Mouse (Mus musculus): ENCODE measurements around the gene Trpc5.

Gene Trpc5

DNA sequence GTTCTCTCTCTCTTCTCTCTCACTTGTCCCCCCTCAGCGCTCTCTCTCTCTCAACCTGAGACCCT, at the start of gene Trpc5:
Gene Trpc5, minus strand, starts transcription at position 39 of the 65 bp plus-strand sequence.
- no peak for DNase-seq (ENCODE audit: low spot score)

DNA sequence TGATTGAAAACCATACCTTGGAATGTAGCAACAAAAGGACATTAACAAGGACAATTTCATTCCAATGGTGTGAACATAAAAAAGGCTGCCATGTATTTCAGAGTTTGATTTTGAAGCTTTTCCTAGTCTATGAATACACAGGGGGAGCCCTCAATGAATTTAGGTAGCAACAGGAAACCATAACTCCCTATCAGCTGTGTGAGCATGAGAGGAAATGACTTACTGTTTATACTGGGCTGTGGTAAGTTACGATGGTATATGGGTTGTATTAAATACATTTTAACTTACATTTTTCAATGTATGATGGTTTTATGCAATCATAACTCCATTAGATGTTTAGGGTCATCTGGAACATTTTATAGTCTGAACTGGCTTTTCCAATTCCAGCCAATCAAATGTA, 28.4 kb upstream of the Trpc5 start:
- DNase-seq (ENCODE audit: low spot score) = no peak

DNA sequence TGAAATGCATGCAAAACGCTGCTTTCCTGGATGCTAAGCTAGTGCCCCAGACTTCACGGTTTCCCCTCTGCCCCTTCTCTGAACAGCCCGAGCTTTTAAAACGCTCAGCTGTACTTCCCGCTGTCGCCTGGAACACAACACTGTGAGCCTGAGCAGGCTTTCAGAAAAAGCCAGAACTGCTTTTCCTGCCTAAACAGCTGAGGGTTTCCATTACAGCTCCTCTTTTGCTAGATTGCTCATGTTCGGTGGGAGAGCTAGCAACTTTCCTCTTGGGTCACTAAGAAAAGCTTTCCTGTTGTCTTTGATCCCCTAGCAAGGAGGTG, 1.8 kb upstream of the Trpc5 start:
- no peak for DNase-seq (ENCODE audit: low spot score)

DNA sequence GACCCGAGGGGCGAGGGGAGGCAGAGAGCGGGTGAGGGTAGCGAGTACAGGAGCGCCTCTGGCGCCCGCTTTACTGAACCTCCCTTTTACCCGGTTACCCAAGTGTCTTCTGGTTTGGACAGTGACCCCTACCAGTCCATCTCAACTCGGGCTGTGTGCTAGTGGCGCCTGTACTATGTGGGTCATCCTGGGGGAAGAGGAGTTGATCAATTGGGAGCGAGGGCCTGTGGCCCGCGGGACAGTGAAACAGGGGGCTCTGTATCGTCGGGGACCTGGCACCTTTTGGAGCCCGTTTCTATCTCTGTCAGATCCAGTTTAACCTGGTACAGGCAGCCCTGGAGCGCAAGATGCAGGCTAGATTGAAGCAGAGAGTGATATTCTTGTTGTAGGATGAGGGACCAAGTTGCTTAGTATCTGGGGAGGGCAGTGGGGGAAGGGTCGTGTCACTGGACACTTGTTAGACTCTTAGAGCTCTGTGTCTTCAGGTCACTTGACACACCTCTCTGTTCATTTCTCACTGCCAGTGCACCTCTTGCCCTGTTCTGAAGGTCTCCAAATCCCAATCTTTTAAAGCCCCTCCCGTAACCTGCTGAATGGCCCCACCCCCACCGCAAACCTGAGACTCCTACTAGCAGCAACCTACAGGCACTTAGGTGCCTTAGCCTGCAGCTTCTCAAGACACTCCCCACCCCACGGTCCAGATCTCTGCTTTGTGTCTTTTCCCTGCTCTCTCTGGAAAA, 1.3 kb upstream of the Trpc5 start:
- DNase-seq (ENCODE audit: low spot score) = no peak

DNA sequence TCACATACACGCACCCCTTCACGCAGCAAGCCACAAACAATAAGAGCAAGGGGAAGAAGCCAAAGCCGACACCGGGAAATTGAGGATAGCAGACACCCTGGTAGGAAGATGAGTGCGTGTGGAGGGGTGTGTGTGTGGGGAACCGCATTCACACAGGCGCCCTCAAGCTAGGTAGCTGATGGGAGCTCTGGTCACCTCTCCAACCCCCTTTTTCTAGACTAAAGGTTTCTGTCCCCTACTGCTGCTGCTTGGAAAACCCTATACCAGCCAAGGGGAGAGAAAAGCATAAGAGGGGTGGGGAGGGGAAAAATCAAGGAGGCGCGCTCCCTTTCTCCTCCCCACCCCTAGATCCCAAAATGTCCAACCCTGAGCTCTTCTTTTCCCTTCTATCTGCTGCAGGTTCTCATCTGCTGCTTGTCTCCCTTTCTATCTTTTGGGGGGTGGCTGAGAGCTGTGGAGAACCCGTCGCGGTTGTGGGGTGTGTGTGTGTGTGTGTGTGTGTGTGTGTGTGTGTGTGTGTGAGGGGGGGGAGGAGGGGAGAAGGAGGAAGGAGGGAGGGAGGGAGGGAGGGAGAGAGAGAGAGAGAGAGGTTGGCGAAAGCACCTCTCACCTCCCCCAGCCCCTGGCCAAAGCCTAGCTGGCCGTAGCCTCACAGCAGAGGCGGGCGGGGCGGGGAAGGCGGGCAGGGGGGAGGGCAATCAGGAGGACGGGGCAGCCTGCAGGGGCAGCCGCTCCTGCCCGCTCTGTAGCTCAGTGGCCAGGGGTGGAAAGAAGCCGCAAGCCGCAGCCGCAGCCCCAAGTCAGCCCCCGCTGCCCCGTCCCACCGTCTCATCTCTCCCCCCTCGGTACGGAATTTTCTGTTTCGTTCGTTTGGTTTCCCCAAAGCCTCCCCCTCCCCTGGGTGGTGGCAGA, 483 bp upstream of the Trpc5 start, which contains the start of gene Rtl4:
Gene Rtl4, plus strand, starts transcription at position 701 of the 912 bp plus-strand sequence.
- no peak for DNase-seq (ENCODE audit: low spot score)

DNA sequence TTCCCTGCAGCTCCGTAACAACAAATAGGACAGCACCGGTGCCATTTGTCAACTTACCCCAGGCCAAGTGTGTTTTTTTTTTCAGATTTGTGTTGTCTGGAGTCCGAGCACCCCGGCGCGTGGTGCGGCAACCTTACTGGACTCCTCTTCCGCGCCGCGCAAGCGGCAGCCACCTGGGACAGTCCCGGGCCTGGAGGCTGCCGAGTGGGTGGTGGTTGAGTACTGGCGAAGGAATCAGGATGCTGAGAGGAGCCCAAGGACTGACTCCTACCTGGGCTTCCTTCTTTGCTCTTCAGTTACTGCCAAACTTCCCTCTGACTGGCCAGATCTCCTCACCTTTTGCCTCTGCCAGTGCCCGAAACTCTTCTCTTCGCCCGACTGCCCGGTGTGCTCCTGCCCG, 238 bp downstream of the Trpc5 start:
- no peak for DNase-seq (ENCODE audit: low spot score)

GRCm38 (mm10) chrX:144652196-144652595, 35.8 kb downstream of the Trpc5 start:
- no peak for DNase-seq (ENCODE audit: low spot score)

DNA sequence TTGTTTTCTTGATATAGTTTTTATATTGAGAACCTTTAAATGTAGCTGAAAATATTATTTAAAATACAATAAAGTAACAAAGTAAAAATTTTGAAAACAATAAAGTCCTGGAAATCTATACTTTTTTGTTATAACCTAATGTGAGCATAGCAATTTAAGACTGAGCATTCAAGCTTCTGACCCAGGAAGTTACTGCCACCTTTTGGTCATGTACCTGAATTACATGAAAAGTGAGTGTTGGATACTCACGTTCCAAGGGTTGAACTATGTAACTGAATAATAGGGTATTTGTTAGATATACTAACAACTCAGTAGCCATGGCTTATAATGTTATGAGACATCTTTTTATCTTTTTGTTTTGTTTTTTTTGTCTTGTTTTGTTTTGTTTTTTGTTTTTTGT, 42.6 kb downstream of the Trpc5 start:
- DNase-seq (ENCODE audit: low spot score) = no peak

DNA sequence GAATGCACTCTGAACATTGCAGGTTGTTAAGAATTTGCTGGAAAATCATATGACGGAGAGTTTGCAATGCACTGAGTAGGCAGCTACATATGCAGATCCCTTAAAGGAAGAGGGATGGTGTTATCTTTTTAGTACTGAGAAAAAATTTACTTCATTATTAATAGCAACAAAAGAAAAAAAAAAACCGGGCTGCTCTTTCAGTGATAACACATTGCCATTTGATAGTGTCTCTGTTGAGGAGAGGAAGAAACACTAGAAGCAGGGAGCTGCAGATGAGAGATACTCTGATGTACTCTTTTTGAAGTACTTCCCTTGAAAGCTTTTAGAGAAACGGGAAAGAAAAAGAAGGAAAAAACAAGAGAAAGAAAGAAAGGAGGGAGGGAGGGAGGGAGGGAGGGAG, 43.2 kb downstream of the Trpc5 start:
- DNase-seq (ENCODE audit: low spot score) = no peak

- DNase-seq (ENCODE audit: low spot score) = no peak
Observed at GRCm38 (mm10) chrX:144612753-144613152, 75.2 kb downstream of the Trpc5 start.

GRCm38 (mm10) chrX:144536431-144536830, 151.5 kb downstream of the Trpc5 start:
- no peak for DNase-seq (ENCODE audit: low spot score)

DNA sequence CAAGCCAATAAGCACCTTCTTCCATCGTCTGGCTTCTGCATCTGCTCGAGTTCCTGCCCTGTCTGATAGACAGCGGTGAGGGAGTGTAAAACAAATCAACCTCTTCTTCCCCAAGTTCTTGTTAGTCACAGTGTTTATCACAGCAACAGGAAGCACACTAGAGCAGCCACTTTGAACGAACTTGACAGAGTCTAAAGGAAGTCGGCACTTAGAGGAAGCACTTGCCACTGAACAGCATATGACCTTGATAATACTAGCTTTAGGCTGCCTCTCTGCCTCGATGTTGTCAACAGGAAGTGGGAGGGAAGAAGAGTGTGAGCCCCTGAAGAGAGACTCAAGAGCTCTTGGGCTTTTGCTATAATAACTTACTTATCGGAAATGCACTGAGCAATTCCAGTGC, 161.9 kb downstream of the Trpc5 start:
- no peak for DNase-seq (ENCODE audit: low spot score)

GRCm38 (mm10) chrX:144523239-144523638, 164.7 kb downstream of the Trpc5 start:
- no peak for DNase-seq (ENCODE audit: low spot score)

DNA sequence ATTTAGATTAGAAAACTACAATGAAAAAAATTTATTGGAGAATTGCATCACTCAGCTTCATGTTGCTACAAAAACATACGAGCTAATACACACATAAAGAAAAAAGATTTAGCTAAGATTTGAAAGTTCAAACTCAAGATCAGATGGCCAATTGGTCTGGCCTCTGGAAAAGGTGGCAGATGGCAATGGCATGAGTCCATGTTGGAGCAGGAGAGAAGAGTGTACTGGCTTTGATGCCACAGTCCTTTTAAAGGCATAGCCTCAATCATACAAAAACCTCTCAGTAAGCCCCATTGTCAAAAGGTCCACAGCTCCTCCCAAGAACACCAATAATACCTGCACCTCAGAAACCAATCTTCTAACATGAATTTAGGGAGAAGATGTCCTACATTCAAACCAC, 196.6 kb downstream of the Trpc5 start:
- no peak for DNase-seq (ENCODE audit: low spot score)

GRCm38 (mm10) chrX:144464416-144464815, 223.6 kb downstream of the Trpc5 start:
- DNase-seq (ENCODE audit: low spot score) = no peak

DNA sequence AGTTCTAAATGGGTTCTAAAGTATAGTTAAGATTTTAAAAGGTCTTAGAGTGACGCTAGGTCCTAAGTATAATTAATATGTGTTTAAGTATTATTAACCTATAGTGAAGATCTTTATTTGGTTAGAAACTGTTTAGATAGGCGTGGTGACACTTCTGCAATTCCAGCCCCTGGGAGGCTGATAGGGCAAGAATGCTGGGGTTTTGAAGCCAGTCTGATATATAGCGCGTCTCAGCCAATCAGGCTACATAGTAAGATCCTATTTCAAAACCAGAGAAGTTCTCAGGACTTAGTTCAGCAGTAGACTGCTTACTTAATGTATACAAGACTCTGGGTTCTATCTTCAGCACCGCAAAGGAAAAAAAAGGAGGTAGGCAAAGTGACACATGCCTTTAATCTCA, 231.7 kb downstream of the Trpc5 start, which contains the start of gene Trpc5os:
Gene Trpc5os, plus strand, starts transcription at position 301 of the 400 bp plus-strand sequence.
- DNase-seq (ENCODE audit: low spot score) = no peak

GRCm38 (mm10) chrX:144423848-144424247, 264.1 kb downstream of the Trpc5 start:
- no peak for DNase-seq (ENCODE audit: low spot score)

DNA sequence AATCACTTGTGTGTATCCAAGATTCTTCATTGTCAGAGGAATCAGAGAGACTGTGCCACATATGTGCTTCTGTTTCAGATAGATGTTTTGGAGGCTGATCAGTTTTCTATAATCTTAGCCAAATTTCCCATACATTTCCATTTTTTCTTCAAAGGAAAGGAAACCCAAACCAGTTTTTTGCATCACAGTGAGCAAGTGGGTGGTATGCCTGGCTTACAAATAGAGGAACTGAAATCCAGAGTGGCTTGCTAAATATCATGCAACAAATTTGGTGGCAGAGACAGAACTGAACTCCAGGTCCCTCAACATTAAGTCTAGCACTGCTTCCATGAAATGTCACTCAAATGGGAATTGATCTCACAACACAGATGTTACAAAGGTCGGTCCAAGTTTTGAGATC, 266.9 kb downstream of the Trpc5 start:
- no peak for DNase-seq (ENCODE audit: low spot score)

DNA sequence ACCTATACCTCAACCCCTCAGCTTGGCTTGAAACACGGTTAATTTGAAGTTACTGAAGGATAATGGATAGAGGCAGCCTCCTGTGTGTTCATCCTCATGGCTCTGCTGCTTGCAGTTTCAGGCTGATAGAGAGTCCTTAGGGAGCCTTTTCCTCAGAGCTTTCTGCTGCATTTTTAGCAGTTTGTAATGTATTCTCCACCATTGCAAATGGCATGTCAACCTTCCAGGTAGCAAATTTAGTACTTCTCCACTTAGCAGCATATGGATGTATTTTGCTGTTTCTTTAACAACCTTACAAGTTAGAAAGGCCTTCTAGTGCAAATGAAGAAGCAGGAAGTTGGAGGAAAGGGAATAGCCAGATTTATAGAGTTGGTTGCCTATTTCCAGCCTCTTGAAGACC, 267.7 kb downstream of the Trpc5 start:
- DNase-seq (ENCODE audit: low spot score) = no peak

GRCm38 (mm10) chrX:144408036-144408435, 279.9 kb downstream of the Trpc5 start:
- no peak for DNase-seq (ENCODE audit: low spot score)

GRCm38 (mm10) chrX:144403526-144403925, 284.5 kb downstream of the Trpc5 start:
- peak; percentile 9 for DNase-seq (ENCODE audit: low spot score)

DNA sequence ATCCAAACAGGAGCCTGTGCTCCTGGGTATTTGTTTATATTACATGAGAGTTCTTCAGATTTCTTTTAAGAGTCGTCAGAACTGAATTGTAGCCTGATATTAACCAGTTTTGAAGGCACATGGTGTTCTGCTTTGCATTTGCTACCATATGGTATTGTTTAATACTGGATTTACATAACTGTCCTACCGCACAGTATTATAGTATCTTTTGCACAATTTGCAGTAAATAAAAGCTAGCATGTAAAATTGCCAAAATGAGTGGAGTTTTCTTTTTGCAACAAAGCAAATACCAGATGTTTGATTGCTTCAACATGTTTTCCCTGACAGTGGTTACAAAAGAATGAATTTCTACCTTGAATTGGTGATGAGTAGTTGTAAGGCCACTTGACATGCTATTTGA, 313.8 kb downstream of the Trpc5 start:
- DNase-seq (ENCODE audit: low spot score) = no peak

DNA sequence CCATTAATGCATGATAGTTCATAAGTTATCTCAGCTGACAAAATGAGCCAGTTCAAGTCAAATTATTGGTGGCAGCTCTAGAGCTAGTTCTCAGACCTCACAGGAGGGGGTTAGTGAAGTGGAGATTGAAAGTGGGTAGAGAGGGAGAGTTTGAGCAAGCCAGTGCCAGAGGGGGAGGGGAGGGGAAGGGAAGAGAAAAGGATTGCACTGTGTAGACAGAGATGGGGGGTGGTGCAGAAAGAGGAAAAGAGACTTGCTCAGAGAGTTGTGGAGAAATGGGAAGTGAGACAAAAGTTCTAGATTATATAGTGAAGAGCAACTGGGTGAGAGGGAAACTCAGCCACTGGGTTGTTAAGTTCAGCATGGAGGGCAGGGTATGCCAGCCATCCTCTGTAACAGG, 349.6 kb downstream of the Trpc5 start:
- no peak for DNase-seq (ENCODE audit: low spot score)

DNA sequence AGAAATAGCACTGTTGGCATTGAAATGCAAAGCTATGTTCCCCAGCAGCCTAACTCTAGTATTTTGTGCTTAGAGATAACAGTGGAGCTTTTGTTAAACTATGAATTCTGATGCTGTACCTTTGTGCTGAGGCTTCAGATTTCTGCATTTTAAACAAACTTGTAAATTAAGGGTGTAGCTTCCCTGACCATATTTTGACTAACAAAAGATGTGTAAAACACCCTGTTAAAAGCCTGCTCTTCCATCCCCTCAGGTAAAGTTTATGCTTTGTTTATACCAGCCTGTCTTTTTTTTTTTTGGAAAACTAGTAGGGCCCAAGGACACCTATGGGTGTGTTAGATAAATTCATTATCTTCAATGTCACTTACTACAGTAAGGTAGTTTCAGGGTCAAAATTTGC, 350.0 kb downstream of the Trpc5 start:
- no peak for DNase-seq (ENCODE audit: low spot score)

Measured in urinary bladder, postnatal 10 days (tissue).